Mouse (Mus musculus) skeletal muscle tissue, adult 2 months (tissue): ENCODE measurements around the gene Acp7.

Source experiments
- DNase-seq: peaks from one replicate; pipeline ENCODE4 v3.0.0-alpha.2; 2012; ENCODE audit warnings: low read depth, low spot score

The Acp7 gene

DNA sequence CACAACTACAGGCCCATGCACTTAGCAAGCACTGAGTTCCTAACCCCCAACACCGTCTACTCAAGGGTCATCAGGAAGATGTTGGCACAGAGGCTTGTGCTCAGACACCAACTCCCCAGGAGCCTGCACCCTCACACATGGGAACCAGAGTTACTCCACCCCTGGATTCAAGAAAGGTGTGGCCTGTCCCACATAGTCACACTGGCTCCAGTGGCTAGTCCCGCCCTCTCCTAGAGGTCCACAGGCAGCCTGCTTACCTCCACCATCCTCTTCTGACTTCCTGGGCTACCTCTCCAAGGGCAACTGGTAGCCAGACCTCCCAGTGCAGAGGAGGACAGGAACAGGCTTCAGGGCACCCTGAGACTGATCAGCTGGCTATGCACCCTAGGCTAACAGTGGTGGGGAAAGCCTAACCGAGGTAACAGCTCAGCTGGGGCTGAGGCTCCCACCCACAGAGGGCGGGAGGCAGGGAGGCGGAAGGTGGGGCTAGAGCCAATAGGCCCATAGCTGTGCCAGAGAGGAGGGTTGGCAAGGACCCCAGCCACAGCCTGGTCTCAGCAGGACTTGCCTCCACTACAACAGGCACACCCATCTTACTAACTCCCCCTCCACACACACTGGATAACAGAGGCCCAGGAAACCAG, 54.7 kb downstream of the Acp7 start:
- peak; percentile 54 for DNase-seq

- DNase-seq, result no peak
Observed at GRCm38 (mm10) chr7:28575597-28575996, 55.5 kb downstream of the Acp7 start.

DNA sequence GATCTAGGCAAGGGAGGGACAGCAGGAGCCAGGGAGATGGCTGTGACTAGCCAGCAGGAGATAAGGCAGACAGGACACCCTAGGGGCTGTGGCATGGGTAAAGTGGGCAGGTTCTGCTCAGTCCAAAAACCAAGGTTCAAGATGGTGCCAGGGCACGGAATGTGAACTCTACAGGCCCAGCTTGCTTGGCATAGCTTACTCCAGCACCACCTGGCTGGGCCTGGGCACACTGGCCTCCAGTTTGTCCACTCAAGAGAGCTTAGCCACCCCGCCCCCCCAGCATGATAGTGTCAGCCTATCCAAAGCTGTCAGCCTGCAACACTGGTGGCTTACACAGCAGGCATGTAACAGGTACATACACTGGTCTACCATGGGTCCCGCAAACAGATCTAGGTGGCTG, 57.9 kb downstream of the Acp7 start:
- DNase-seq, result no peak

DNA sequence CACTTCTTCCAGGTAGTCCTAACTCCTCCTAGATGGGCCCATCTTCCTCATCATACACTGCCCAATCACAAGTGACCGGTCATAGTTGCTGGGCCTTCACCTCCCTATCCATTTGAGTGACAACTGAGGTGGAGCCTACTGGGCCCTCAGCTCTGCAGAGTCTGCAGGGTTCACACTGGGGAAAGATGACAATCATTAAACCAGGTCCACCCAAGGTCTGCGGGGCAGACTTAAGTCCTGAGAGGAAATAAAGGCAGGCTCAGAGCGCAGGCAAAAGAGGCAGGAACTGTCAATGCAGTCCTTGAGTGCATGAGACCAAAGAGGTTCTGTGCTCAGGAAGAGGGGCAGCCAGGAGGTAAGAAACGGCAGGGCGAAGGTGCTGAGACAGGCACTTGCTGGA, 58.4 kb downstream of the Acp7 start:
- DNase-seq, result no peak

- DNase-seq, result no peak
Observed at GRCm38 (mm10) chr7:28570982-28571682, 60.0 kb downstream of the Acp7 start.

- peak; percentile 76 for DNase-seq
Observed at GRCm38 (mm10) chr7:28570291-28570981, 60.7 kb downstream of the Acp7 start.

GRCm38 (mm10) chr7:28568253-28568652, 62.9 kb downstream of the Acp7 start:
- peak; percentile 59 for DNase-seq

DNA sequence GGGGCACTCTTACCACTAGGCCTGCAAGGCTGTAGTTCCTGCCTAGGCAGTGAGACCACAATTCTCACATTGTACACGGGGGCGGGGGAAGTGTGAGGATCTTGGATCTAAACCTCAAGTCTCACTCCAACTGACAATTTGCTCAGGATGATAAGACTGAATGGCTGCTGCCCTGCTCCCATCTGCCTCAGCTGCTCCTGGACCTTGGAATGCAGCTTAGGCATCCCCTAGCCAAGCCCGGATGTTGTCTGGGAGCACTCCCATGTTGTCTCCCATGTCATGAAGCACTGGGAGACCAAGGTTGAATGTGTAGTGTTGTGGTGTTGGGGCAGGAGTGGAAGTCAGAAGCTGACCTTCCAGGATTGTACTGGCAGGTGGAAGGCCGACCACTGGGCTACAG, 63.6 kb downstream of the Acp7 start:
- no peak for DNase-seq

DNA sequence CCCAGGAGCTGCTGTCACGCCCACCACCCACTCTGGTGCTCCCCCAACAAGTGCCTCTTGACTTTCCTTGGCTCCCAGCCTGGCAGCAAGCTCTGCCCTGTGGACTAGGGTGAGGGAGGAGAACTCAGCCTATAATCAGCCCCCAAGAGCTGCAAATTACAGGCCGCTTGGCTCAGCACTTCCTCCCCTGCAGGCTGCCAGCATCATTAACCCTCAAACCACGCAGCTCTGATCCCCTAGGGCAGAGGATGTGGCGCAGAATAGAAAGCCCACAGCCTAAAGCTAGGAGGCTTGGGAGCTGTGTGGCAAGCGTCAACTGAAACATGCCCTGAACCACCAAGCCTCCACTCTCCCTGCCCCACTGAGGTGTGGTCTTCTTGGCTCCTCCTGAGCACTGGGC, 65.7 kb downstream of the Acp7 start:
- DNase-seq, result no peak

GRCm38 (mm10) chr7:28562951-28563350, 68.2 kb downstream of the Acp7 start:
- no peak for DNase-seq

- no peak for DNase-seq
Observed at GRCm38 (mm10) chr7:28562371-28562770, 68.8 kb downstream of the Acp7 start.

DNA sequence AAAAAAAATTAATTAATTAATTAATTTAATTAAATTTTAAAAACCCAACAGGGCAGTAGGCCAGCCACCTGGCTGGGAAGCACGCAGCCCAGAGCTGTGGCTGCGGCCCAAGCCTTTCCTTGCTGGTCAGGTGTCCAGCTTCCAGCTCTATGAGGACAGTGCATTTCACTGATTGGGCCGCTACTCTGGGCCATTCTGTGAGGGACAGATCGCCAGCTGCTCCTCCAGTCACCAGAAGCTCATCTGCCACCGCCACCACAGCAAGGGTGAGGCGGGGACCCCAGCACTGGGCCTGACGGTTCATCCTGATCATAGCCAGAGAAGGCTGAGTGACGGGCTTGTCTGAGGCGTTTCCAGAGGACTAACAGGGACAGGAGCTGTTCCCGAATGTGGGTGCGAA, 69.2 kb downstream of the Acp7 start:
- no peak for DNase-seq

- DNase-seq, result no peak
Observed at GRCm38 (mm10) chr7:28560856-28561255, 70.3 kb downstream of the Acp7 start.

DNA sequence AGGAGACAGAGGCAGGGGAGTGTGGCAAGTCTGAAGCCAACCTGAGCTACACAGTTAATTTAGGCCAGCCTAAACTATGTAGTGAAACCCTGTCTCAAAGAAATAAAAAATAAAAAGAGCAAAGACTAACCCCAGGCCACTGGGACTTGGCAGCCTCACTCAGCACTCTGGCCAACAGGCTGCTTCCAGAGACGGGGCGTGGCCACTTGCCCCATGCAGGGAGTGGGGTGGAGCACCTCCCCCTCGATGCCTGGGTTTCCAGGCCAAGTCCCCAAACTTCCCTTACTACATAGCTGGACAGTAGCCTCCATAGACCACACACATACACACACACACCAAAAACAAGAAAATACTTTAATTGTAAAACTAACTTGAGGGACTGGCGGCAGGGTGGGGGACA, 72.6 kb downstream of the Acp7 start:
- peak; percentile 59 for DNase-seq

GRCm38 (mm10) chr7:28557708-28558107, 73.4 kb downstream of the Acp7 start:
- no peak for DNase-seq
